Mouse (Mus musculus): ENCODE results near the gene Col27a1. TPM values are rescaled to one million over a fixed set of nuclear protein-coding genes. Genes with fewer than 3 reads are reported as not detected.

Gene Col27a1
- polyA plus RNA-seq, 1 experiment from 2014 or later, result 19.3 TPM

DNA sequence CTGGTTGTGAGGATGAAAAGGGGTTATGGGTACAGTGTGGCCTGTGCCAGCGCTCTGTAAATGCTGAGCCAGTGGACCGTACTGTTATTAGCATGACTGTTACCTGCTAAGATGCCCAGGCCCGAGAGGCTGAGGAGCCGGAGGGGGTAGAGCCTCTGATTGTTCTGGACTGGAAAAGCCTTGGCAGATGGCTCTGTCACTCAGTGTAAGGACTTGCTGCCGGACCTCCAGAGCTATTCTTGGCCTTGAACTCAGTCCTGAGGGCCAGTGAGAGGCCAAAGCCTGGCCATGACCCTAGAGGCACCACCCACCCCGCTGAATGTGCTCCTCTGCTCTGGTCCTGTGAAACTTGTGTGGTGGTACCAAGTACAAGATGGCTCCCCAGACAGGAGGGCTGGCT is 52.5 kb downstream of the Col27a1 start:
- H3K4me1 ChIP-seq, result peaks cover 7% of the 10 kb centered on the region
- no peaks in the 10 kb centered on the region for H3K9me3 ChIP-seq
- no peak overlapping the region for H3K4me2 ChIP-seq (replicated peaks)
- no peak overlapping the region for H3K9ac ChIP-seq
- WGBS, result 91% methylated on average over 6 of the region's 6 CpGs
- ATAC-seq (ENCODE audit: insufficient number of reproducible peaks, insufficient read depth, low FRiP score, low TSS enrichment), result no peak
- H3K4me3 ChIP-seq, result no peak overlapping the region
- no peaks in the 10 kb centered on the region for H3K27me3 ChIP-seq
- no peak overlapping the region for H3K27ac ChIP-seq
- H3K36me3 ChIP-seq, result peaks cover 41% of the 10 kb centered on the region

DNA sequence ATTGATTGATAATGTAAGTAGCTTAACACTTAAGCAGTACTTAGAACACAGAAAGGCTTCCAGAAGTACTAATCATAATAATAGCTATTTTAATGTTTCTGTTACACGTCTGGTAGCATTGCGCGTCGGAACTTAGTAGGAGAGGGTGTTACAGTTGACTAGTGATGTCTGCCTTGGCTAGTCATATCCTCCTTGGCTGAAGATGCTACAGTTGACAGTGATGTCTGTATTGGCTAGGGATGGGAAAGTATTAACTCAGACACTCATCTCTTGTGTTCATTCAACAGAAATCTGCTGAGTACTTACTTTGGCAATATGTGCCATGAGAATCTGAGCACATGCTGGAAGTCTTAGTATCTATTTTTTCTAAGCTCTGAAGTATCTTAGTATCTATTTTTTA is 53.3 kb downstream of the Col27a1 start:
- Histone ChIP-seq H3K36me3 (peaks cover 41% of the 10 kb centered on the region), H3K4me3 (no peak overlapping the region)
- WGBS, result 95% methylated on average over 4 of the region's 4 CpGs

DNA sequence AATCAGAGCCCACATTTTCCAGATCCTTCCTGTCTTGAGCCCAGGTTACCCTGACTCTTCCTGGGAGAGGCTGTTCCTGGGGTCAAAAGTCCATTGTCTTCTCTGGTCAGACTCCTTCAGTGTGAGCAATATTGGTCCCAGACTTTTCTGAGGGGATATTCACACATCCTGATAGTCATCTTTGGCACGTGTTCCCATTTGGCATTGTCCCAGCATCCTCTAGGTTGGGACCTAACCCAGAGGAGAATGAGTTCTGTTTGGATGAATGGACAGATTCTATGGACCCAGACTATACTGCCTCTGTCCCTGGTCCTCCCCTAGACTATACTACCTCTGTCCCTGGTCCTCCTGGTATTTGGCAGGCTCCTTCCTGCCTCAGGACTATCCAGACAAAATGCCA is 53.8 kb downstream of the Col27a1 start:
- no peaks in the 10 kb centered on the region for H3K4me1 ChIP-seq
- no peaks in the 10 kb centered on the region for H3K27me3 ChIP-seq
- peaks cover 42% of the 10 kb centered on the region for H3K36me3 ChIP-seq
- no peaks in the 10 kb centered on the region for H3K9me3 ChIP-seq
- H3K9ac ChIP-seq, result no peak overlapping the region
- no peak for ATAC-seq (ENCODE audit: insufficient number of reproducible peaks, insufficient read depth, low FRiP score, low TSS enrichment)
- H3K27ac ChIP-seq, result no peak overlapping the region
- no peak overlapping the region for H3K4me2 ChIP-seq (replicated peaks)
- 85% methylated on average over 1 of the region's 1 CpGs for WGBS
- no peak overlapping the region for H3K4me3 ChIP-seq

More for the DNA sequence above, 53.3 kb downstream of the Col27a1 start:
- H3K27me3 ChIP-seq, result no peaks in the 10 kb centered on the region
- peaks cover 4% of the 10 kb centered on the region for H3K4me1 ChIP-seq
- no peak overlapping the region for H3K9ac ChIP-seq
- no peak overlapping the region for H3K27ac ChIP-seq
- H3K9me3 ChIP-seq, result no peaks in the 10 kb centered on the region
- ATAC-seq (ENCODE audit: insufficient number of reproducible peaks, insufficient read depth, low FRiP score, low TSS enrichment), result no peak
- no peak overlapping the region for H3K4me2 ChIP-seq (replicated peaks)

DNA sequence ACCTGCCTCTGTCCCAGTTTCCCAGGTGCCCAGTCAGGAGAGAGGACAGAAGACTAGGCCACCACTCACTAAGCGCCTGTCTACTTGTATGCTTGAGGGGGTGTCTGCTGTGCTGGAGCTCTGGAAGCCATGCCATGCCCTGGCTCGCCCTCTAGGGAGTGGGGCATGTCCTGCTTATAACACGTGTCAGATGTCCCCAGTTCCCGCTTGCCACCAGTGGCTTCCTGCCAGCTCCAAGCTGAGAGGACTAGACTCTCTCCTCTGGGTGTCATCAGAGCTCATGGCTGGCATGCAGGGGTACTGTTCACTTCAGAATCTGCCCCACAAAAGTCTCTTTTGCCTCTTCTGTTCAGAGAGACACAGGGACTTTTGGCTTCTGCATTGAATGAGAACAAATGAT is 55.0 kb downstream of the Col27a1 start:
- Histone ChIP-seq H3K36me3 (peaks cover 51% of the 10 kb centered on the region), H3K4me3 (no peak overlapping the region), H3K4me1 (no peaks in the 10 kb centered on the region), H3K27me3 (no peaks in the 10 kb centered on the region), H3K9me3 (no peaks in the 10 kb centered on the region), H3K27ac (no peak overlapping the region), H3K9ac (no peak overlapping the region), H3K4me2 (replicated peaks) (no peak overlapping the region)
- ATAC-seq (ENCODE audit: insufficient number of reproducible peaks, insufficient read depth, low FRiP score, low TSS enrichment), result no peak
- WGBS, result 67% methylated on average over 4 of the region's 4 CpGs

DNA sequence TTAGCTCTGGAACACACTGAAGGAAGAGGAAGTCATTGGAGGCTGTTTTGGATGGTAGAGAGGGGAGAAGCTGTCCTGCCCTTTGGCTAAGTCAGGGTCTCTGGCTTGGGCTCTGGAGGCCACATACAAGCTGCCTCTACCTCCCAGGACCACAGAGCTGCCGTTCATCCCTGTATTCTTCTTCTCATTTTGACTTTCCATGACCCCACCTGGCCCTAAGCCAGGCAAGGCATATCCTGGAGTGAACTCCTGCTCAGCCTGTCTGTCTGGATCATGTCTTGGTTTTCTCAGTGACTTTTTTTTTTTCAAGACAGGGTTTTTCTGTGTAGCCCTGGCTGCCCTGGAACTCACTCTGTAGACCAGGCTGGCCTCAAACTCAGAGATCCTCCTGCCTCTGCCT is 60.7 kb downstream of the Col27a1 start:
- Histone ChIP-seq H3K4me1 (no peaks in the 10 kb centered on the region), H3K9me3 (no peaks in the 10 kb centered on the region), H3K27me3 (no peaks in the 10 kb centered on the region), H3K4me3 (no peak overlapping the region), H3K4me2 (replicated peaks) (no peak overlapping the region), H3K9ac (no peak overlapping the region), H3K27ac (no peak overlapping the region), H3K36me3 (peaks cover 48% of the 10 kb centered on the region)
- ATAC-seq (ENCODE audit: insufficient number of reproducible peaks, insufficient read depth, low FRiP score, low TSS enrichment), result no peak
- 53% methylated on average over 1 of the region's 1 CpGs for WGBS

DNA sequence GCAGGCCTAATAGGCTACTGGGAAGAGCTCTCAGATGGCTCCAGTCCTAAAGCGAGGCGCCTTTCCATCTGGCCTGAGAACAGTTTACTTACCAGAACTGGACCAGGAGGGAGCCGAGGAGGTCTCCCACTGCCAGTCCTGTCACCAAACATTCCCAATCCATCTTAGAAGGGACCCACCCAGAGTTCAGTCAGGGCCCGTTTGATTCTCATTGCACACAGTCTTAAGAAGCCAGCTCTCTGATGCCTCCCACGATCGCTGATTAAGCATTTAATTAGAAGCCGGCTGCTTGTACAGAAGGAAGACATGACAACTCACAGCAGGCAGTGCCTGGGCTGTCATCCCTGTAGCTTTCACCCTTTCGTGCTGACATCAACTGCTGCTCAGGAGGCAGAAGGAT is 61.4 kb downstream of the Col27a1 start:
- Histone ChIP-seq H3K36me3 (peaks cover 48% of the 10 kb centered on the region), H3K27ac (no peak overlapping the region), H3K9ac (no peak overlapping the region), H3K4me2 (replicated peaks) (no peak overlapping the region), H3K4me3 (no peak overlapping the region), H3K4me1 (no peaks in the 10 kb centered on the region), H3K9me3 (no peaks in the 10 kb centered on the region), H3K27me3 (no peaks in the 10 kb centered on the region)
- ATAC-seq (ENCODE audit: insufficient number of reproducible peaks, insufficient read depth, low FRiP score, low TSS enrichment), result no peak
- 58% methylated on average over 8 of the region's 8 CpGs for WGBS

DNA sequence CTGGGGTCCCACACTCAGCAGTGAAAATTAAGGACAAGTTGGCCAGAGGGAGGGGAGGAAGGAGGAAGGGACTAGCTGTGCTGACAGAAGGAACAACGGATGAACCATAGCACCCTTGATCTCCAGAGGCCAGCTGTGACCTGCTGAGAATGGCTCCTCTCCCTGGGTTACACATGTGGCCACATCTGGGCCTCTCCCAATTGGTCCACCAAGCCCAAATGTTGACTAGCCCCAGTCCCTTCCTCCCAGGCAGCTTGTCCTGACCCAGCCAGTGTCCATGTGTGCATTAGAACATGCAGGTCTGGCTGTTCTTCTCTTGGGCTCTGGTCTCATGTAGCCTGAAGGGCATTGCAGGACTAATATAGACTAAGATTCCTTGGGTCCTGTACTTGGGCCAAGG is 62.8 kb downstream of the Col27a1 start:
- Histone ChIP-seq H3K36me3 (peaks cover 51% of the 10 kb centered on the region), H3K27me3 (no peaks in the 10 kb centered on the region), H3K4me3 (no peak overlapping the region), H3K4me2 (replicated peaks) (no peak overlapping the region), H3K4me1 (no peaks in the 10 kb centered on the region), H3K9me3 (no peaks in the 10 kb centered on the region), H3K27ac (no peak overlapping the region), H3K9ac (no peak overlapping the region)
- 100% methylated on average over 1 of the region's 1 CpGs for WGBS
- ATAC-seq (ENCODE audit: insufficient number of reproducible peaks, insufficient read depth, low FRiP score, low TSS enrichment), result no peak

DNA sequence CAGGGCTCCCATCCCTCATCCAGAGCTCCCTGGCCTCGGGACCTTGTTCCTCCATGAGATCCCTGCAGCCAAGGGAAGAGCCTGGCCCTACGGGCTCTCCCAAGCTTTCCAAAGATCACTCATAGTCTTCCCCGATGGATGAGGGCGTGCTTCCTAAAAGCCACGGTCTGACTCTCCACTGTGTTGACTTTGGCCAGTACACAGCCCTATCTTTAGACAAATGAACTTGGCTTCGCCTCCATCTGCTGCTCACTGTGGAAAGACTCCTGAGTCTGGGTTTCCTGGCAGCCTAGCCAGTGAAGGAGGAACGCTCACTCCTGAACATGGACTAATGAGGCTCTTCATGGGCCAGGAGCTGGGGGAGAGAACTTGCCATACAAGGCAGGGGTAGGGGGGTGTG is 65.0 kb downstream of the Col27a1 start:
- H3K27ac ChIP-seq, result no peak overlapping the region
- no peaks in the 10 kb centered on the region for H3K9me3 ChIP-seq
- no peaks in the 10 kb centered on the region for H3K4me1 ChIP-seq
- no peaks in the 10 kb centered on the region for H3K27me3 ChIP-seq
- H3K36me3 ChIP-seq, result peaks cover 53% of the 10 kb centered on the region
- WGBS, result 86% methylated on average over 7 of the region's 7 CpGs
- no peak overlapping the region for H3K9ac ChIP-seq
- H3K4me2 ChIP-seq (replicated peaks), result no peak overlapping the region
- ATAC-seq (ENCODE audit: insufficient number of reproducible peaks, insufficient read depth, low FRiP score, low TSS enrichment), result no peak
- no peak overlapping the region for H3K4me3 ChIP-seq

DNA sequence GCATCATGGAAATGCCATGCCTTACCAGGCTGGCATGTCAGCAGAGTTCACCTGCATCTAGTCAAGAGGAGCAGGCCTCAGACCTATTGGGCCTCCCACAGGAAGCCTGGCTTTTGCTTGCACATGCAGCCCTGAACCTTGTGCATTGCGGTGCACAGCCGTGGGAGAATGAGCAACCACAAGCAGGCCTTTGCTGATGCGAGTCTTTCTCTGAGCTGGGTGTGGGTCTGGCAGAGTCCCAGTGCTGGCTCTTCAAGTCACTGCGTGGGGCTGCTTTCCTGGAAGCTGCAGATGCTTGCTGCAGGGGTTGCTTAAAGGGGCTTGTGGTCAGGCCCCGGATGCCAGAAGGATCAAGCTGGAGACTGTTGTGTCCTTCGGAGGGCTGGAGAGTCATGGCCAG is 67.9 kb downstream of the Col27a1 start:
- no peak overlapping the region for H3K4me2 ChIP-seq (replicated peaks)
- 82% methylated on average over 6 of the region's 6 CpGs for WGBS
- no peak for ATAC-seq (ENCODE audit: insufficient number of reproducible peaks, insufficient read depth, low FRiP score, low TSS enrichment)
- H3K27ac ChIP-seq, result no peak overlapping the region
- H3K4me3 ChIP-seq, result no peak overlapping the region
- H3K4me1 ChIP-seq, result no peaks in the 10 kb centered on the region
- H3K9ac ChIP-seq, result no peak overlapping the region
- H3K27me3 ChIP-seq, result no peaks in the 10 kb centered on the region
- H3K9me3 ChIP-seq, result no peaks in the 10 kb centered on the region
- H3K36me3 ChIP-seq, result peaks cover 49% of the 10 kb centered on the region

DNA sequence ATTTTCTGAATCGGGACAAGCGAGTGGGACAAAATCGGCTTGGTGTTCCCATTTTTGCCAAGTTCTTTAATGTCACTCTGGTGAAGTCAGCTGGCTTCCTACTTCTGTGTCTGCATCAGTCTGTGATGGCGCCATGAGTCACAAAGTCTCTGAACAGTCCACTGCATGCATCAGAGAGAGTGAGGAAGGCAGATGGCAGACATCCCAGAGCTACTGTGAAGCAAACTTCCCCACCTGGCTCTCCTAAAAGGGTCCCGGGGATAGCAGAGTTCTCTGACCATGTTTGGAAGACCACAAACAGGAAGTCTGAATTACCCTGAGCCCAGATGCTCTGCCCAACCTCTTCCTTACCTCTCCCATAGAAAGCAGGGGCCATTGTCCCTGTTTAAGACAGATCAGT is 69.5 kb downstream of the Col27a1 start:
- H3K4me3 ChIP-seq, result no peak overlapping the region
- H3K9ac ChIP-seq, result no peak overlapping the region
- no peak for ATAC-seq (ENCODE audit: insufficient number of reproducible peaks, insufficient read depth, low FRiP score, low TSS enrichment)
- H3K36me3 ChIP-seq, result peaks cover 46% of the 10 kb centered on the region
- H3K9me3 ChIP-seq, result no peaks in the 10 kb centered on the region
- H3K27me3 ChIP-seq, result no peaks in the 10 kb centered on the region
- H3K4me2 ChIP-seq (replicated peaks), result no peak overlapping the region
- H3K27ac ChIP-seq, result no peak overlapping the region
- H3K4me1 ChIP-seq, result no peaks in the 10 kb centered on the region
- WGBS, result 83% methylated on average over 5 of the region's 5 CpGs

DNA sequence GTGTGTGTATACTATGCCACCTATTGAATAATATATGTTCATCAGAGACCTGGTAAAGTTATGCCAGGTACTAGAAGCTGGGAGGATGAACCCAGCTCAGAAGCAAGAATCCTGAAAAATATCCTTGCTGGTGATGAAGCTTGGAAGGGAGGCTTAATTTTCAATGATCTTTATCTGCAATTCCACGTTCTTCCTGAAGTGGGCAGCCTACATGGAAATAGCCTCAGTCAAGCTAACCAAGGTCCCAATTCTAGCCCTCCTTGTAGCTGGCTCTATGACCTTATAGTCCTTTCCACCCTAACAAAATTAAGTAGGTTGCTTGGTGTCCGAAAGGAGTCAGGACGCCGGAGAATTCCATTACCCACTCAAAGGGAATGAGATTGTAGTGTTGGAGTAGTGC is 72.2 kb downstream of the Col27a1 start:
- peaks cover 13% of the 10 kb centered on the region for H3K4me1 ChIP-seq
- 93% methylated on average over 4 of the region's 4 CpGs for WGBS
- no peak overlapping the region for H3K27ac ChIP-seq
- no peak for ATAC-seq (ENCODE audit: insufficient number of reproducible peaks, insufficient read depth, low FRiP score, low TSS enrichment)
- H3K4me2 ChIP-seq (replicated peaks), result no peak overlapping the region
- no peaks in the 10 kb centered on the region for H3K9me3 ChIP-seq
- H3K27me3 ChIP-seq, result no peaks in the 10 kb centered on the region
- no peak overlapping the region for H3K4me3 ChIP-seq
- H3K9ac ChIP-seq, result no peak overlapping the region
- H3K36me3 ChIP-seq, result peaks cover 41% of the 10 kb centered on the region

DNA sequence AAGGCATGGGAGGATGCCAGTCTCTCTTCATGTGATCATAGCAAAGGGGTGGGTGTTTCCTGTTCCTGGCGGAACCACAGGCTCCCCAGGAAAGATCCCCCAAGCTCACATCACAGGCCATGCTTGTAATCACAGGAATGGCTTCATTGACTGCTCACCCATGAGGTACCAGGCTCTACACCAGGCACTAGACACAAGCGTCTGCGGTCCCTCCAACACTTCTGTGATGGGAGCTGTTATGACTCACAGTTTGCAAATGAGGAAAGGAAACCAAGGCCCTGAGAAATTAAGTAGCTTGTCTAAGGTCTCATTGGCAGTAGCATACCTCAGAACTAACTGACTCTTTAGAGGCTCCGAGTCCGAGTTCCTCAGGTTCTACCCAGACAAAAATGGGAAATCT is 74.7 kb downstream of the Col27a1 start:
- peaks cover 24% of the 10 kb centered on the region for H3K4me1 ChIP-seq
- 93% methylated on average over 5 of the region's 5 CpGs for WGBS
- H3K4me3 ChIP-seq, result no peak overlapping the region
- H3K9me3 ChIP-seq, result no peaks in the 10 kb centered on the region
- peaks cover 39% of the 10 kb centered on the region for H3K36me3 ChIP-seq
- ATAC-seq (ENCODE audit: insufficient number of reproducible peaks, insufficient read depth, low FRiP score, low TSS enrichment), result no peak
- no peak overlapping the region for H3K4me2 ChIP-seq (replicated peaks)
- no peak overlapping the region for H3K9ac ChIP-seq
- H3K27ac ChIP-seq, result no peak overlapping the region
- H3K27me3 ChIP-seq, result no peaks in the 10 kb centered on the region

DNA sequence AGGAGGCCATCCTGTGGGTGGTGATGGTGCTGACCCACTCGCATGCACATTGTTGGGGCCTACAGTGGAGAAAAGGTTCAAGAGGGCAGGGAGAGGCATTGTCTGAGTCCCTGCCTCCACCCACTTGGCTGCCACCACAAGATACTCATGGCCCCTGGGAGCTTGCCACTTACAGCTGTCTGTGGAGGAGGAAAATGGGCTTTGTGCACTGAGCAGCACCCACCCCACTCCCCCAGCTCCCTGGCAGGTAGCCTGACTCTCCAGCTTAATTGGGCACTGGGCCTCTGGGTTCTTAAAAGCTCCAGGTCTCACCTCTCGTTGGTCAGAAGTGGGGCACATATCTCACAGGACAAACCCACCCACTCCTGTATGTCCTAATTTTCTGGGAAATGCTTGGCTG is 76.3 kb downstream of the Col27a1 start:
- ATAC-seq (ENCODE audit: insufficient number of reproducible peaks, insufficient read depth, low FRiP score, low TSS enrichment), result no peak
- peaks cover 24% of the 10 kb centered on the region for H3K4me1 ChIP-seq
- no peaks in the 10 kb centered on the region for H3K27me3 ChIP-seq
- H3K9ac ChIP-seq, result no peak overlapping the region
- WGBS, result 84% methylated on average over 2 of the region's 2 CpGs
- H3K9me3 ChIP-seq, result no peaks in the 10 kb centered on the region
- H3K36me3 ChIP-seq, result peaks cover 49% of the 10 kb centered on the region
- no peak overlapping the region for H3K4me3 ChIP-seq
- H3K27ac ChIP-seq, result peak overlapping the region; percentile 89
- no peak overlapping the region for H3K4me2 ChIP-seq (replicated peaks)

All from embryonic facial prominence, embryonic 12.5 days (tissue).